In genomic region chr10:21077151-21077719, GRCm38 (mm10) we compare ENCODE assay signal across 12 mouse cellular contexts.
DNase-seq lines count a peak whose midpoint lies in the region; ATAC-seq and TF ChIP-seq lines count a peak whose summit lies in the region.
"Had no signal": no experiment of that assay in that cellular context is flagged by ENCODE, and none has a peak within 500 bp of the region (broad histone marks: within the 10 kb centered on the region; RNA-seq: fewer than 3 reads in every experiment).

No protein-coding gene starts in this region.

- 45% methylated on average over 14 of the region's 14 CpGs for WGBS in liver, embryonic 13.5 days (ENCODE audit: insufficient replicate concordance)

- H3K36me3 ChIP-seq in liver, embryonic 13.5 days: no peaks in the 10 kb centered on the region
- H3K36me3 ChIP-seq: limb, embryonic 10.5 days had no signal

- H3K9ac ChIP-seq in liver, embryonic 13.5 days: no peak overlapping the region
- H3K9ac ChIP-seq: hindbrain, embryonic 15.5 days; neural tube, embryonic 12.5 days had no signal

- ATAC-seq in liver, embryonic 13.5 days (ENCODE audit: low read depth): peak; percentile 39; the same call in 1 of the 2 replicates

- H3K4me2 ChIP-seq in liver, embryonic 13.5 days: no peak overlapping the region
- H3K4me2 ChIP-seq: hindbrain, embryonic 15.5 days; neural tube, embryonic 12.5 days had no signal

- no peak for TF ChIP-seq CTCF in left cerebral cortex, adult 2 months (IDR thresholded peaks at IDR 0.05)

- no peaks in the 10 kb centered on the region for H3K27me3 ChIP-seq in liver, embryonic 13.5 days
- H3K27me3 ChIP-seq: hindbrain, embryonic 15.5 days; neural tube, embryonic 12.5 days had no signal

- peak overlapping the region; percentile 44 for H3K27ac ChIP-seq in liver, embryonic 13.5 days
- no peak overlapping the region for H3K27ac ChIP-seq in left cerebral cortex, adult 2 months
- H3K27ac ChIP-seq: hindbrain, embryonic 15.5 days; limb, embryonic 10.5 days; neural tube, embryonic 12.5 days had no signal

- H3K4me3 ChIP-seq in liver, embryonic 13.5 days (replicated peaks): no peak overlapping the region
- H3K4me3 ChIP-seq in left cerebral cortex, adult 2 months: no peak overlapping the region
- H3K4me3 ChIP-seq: hindbrain, embryonic 15.5 days; limb, embryonic 10.5 days; neural tube, embryonic 12.5 days had no signal

- peak; percentile 37 for DNase-seq in layer of hippocampus, adult 11-12 months (ENCODE audit: low spot score)
- DNase-seq in layer of hippocampus, postnatal 10 days (ENCODE audit: low spot score in 2 of 2): no peak
- no peak for DNase-seq in liver, embryonic 13.5 days
- peak; percentile 67 to 77 for DNase-seq in natural killer cell, adult 2 months (ENCODE audit: low spot score in 2 of 2)
- peak; percentile 78 for DNase-seq in thymus, postnatal 4 days
- DNase-seq in kidney, postnatal 25 days: no peak
- no peak for DNase-seq in left cerebral cortex, adult 2 months (ENCODE audit: extremely low spot score in 1 of 2, low spot score in 2 of 2)
- no peak for DNase-seq in right cerebral cortex, postnatal 14 days
- DNase-seq: cerebellum, adult 11 months had no signal

- H3K9me3 ChIP-seq in liver, embryonic 13.5 days (replicated peaks): no peaks in the 10 kb centered on the region
- H3K9me3 ChIP-seq: hindbrain, embryonic 15.5 days; limb, embryonic 10.5 days; neural tube, embryonic 12.5 days had no signal

- H3K4me1 ChIP-seq in liver, embryonic 13.5 days (replicated peaks): peaks cover 8% of the 10 kb centered on the region
- H3K4me1 ChIP-seq: hindbrain, embryonic 15.5 days; limb, embryonic 10.5 days had no signal

- intact Hi-C loops in left cerebral cortex, adult 2 months (cut with DNase I): no loop called here

Comparison
In these comparisons a context has a peak if more than half of its experiments do, and no peak if none do; other contexts are left out.
1. DNase-seq: peak in layer of hippocampus, adult 11-12 months (single experiment), natural killer cell, adult 2 months (2 of 2) and thymus, postnatal 4 days (single experiment); none in layer of hippocampus, postnatal 10 days (0 of 2), liver, embryonic 13.5 days (single experiment), kidney, postnatal 25 days (0 of 2), left cerebral cortex, adult 2 months (0 of 2) and right cerebral cortex, postnatal 14 days (single experiment).